Mouse (Mus musculus) skeletal muscle tissue, adult 2 months (tissue): ENCODE data around the gene Atad5.

ENCODE experiments used
- DNase-seq: peaks from one replicate; pipeline ENCODE4 v3.0.0-alpha.2; 2012; ENCODE audit warnings: low read depth, low spot score

The Atad5 gene

GRCm38 (mm10) chr11:80080826-80081728, 8.1 kb upstream of the Atad5 start, which contains the start of gene Crlf3:
Gene Crlf3 (minus strand): TSS chr11:80080991.
- DNase-seq, result peak; percentile 85

GRCm38 (mm10) chr11:80081786-80082319, 7.3 kb upstream of the Atad5 start:
- no peak for DNase-seq

- DNase-seq, result no peak
These were observed 3.7 kb upstream of the Atad5 start for GRCm38 (mm10) chr11:80085356-80086055.

GRCm38 (mm10) chr11:80086844-80087243, 2.4 kb upstream of the Atad5 start:
- peak; percentile 76 for DNase-seq

GRCm38 (mm10) chr11:80089817-80090214, 616 bp downstream of the Atad5 start:
- DNase-seq, result no peak

GRCm38 (mm10) chr11:80090555-80091164, 1.5 kb downstream of the Atad5 start:
- DNase-seq, result no peak

- no peak for DNase-seq
These were observed 9.3 kb downstream of the Atad5 start for GRCm38 (mm10) chr11:80098444-80099056.

GRCm38 (mm10) chr11:80101298-80101697, 12.1 kb downstream of the Atad5 start:
- no peak for DNase-seq

- DNase-seq, result no peak
These were observed 15.2 kb downstream of the Atad5 start for GRCm38 (mm10) chr11:80104407-80104806.

- peak; percentile 2 for DNase-seq
These were observed 27.2 kb downstream of the Atad5 start for GRCm38 (mm10) chr11:80116411-80116810.

GRCm38 (mm10) chr11:80132050-80132449, 42.9 kb downstream of the Atad5 start:
- no peak for DNase-seq

- DNase-seq, result no peak
These were observed 45.5 kb downstream of the Atad5 start for GRCm38 (mm10) chr11:80134744-80135143.

GRCm38 (mm10) chr11:80135954-80136683, 46.9 kb downstream of the Atad5 start:
- no peak for DNase-seq

- DNase-seq, result no peak
These were observed 47.6 kb downstream of the Atad5 start for GRCm38 (mm10) chr11:80136786-80137185.

GRCm38 (mm10) chr11:80137773-80138172, 48.6 kb downstream of the Atad5 start:
- no peak for DNase-seq

GRCm38 (mm10) chr11:80141825-80142521, 52.8 kb downstream of the Atad5 start, which contains the start of gene Tefm:
Gene Tefm (minus strand): TSS chr11:80142175.
- DNase-seq, result peak; percentile 72

- no peak for DNase-seq
These were observed 53.7 kb downstream of the Atad5 start for GRCm38 (mm10) chr11:80142872-80143271.

GRCm38 (mm10) chr11:80145787-80146275, 56.6 kb downstream of the Atad5 start:
- no peak for DNase-seq

- no peak for DNase-seq
These were observed 58.5 kb downstream of the Atad5 start for GRCm38 (mm10) chr11:80147748-80148147.

GRCm38 (mm10) chr11:80148313-80148712, 59.1 kb downstream of the Atad5 start:
- peak; percentile 77 for DNase-seq
